Mouse (Mus musculus) lung, adult 2 months (tissue): Measurements from ENCODE around the gene Atl3.

Experiments
- CTCF ChIP-seq: fragments of 200-500 bp; IDR thresholded peaks from 2 replicates; pipeline ENCODE4 v1.5.1; 2011; ENCODE audit warnings: mild to moderate bottlenecking, low read length, control low read depth; ENCODE audit not compliant: insufficient read depth
- POLR2A ChIP-seq: fragments of 200-500 bp; IDR thresholded peaks from 2 replicates; pipeline ENCODE4 v1.6.1; 2011; ENCODE audit warnings: low read depth, mild to moderate bottlenecking, control low read depth, low read length, borderline replicate concordance; ENCODE audit errors: extremely low read depth

DNA sequence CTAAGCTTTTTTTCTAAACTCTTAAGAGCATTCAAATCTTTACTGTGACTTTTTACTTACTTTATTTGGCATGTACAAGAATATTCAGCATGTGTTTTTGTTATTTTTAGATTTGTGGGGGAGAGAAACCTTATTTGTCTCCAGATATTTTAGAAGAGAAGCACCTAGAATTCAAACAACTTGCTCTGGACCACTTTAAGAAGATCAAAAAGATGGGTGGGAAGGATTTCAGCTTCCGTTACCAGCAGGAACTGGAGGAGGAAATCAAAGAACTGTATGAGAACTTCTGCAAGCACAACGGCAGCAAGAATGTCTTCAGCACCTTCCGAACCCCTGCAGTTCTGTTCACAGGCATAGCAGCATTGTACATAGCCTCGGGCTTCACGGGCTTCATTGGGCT, 38.1 kb downstream of the Atl3 start:
- TF ChIP-seq CTCF (no peak), POLR2A (no peak)
